Mouse (Mus musculus): ENCODE data around the gene Tspan9.

The Tspan9 gene

GRCm38 (mm10) chr6:128020053-128020452, 123.3 kb downstream of the Tspan9 start:
- no peak for DNase-seq (ENCODE audit: low read depth, low spot score)

- DNase-seq (ENCODE audit: low read depth, low spot score), result no peak
Observed at GRCm38 (mm10) chr6:128019119-128019518, 124.3 kb downstream of the Tspan9 start.

GRCm38 (mm10) chr6:128015304-128015703, 128.1 kb downstream of the Tspan9 start:
- no peak for DNase-seq (ENCODE audit: low read depth, low spot score)

GRCm38 (mm10) chr6:128011781-128012180, 131.6 kb downstream of the Tspan9 start:
- DNase-seq (ENCODE audit: low read depth, low spot score), result no peak

GRCm38 (mm10) chr6:128011071-128011477, 132.3 kb downstream of the Tspan9 start:
- no peak for DNase-seq (ENCODE audit: low read depth, low spot score)

GRCm38 (mm10) chr6:128010135-128010971, 133.0 kb downstream of the Tspan9 start:
- no peak for DNase-seq (ENCODE audit: low read depth, low spot score)

- DNase-seq (ENCODE audit: low read depth, low spot score), result no peak
Observed at GRCm38 (mm10) chr6:128007982-128008562, 135.3 kb downstream of the Tspan9 start.

GRCm38 (mm10) chr6:128007241-128007701, 136.1 kb downstream of the Tspan9 start:
- DNase-seq (ENCODE audit: low read depth, low spot score), result no peak

DNA sequence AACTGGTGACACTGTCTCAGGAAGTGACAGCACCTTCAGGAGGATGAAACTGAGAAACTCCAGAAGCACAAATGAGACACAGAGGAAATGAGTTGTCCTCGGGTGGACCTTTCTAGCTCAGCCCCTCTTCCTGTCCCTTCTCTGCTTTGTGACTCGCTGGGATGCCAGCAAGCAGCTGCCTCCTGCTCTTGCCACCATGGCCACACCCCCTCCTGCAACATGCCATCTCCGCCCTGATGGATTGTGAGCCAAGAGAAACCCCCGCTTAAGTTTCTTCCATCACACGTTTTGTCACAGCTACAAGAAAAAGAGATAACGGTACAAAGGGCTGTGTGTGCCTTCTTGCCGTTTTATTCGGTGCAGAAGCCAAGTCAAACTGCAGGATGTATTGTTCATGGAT, 137.2 kb downstream of the Tspan9 start:
- DNase-seq (ENCODE audit: low read depth, low spot score), result no peak

DNA sequence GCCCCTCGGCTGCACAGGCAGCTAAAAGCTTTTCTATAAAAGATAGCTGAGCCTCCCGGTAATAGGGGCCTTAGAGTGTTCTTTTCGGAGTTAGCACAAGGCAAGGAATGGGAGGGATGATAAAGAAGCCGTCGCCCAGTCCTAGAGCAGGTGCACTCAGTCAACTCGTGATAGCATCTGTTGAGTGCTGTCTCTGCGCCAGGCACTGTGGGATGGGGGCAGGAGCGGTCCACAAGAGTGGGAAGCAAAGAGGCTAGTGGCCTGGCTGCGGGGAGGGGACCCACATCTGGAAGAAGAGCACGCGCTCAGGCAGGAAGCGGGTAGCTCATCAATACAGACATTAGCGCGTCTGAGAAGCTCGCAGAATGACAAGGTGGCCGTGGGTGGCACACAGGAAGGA, 138.8 kb downstream of the Tspan9 start:
- DNase-seq (ENCODE audit: low read depth, low spot score), result no peak

DNA sequence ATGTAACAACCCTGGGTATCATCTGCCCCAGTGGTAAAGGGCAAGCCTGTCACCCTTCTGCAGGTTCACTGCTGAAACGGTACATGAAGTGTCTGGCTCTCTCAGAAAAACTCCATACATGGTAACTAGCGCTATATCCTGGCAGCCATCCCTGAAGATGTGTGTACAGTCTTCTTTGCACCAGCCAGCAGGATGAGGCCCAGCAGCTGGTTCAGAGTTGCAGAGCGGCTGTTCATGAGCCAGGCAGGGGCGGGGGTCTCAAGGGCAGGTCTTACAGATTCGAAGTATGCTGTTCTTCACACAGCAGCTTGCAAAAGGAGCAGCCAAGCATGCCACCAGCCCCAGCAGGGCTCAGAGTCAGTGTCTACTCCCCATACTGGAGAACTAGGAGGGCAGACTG, 139.9 kb downstream of the Tspan9 start:
- no peak for DNase-seq (ENCODE audit: low read depth, low spot score)

DNA sequence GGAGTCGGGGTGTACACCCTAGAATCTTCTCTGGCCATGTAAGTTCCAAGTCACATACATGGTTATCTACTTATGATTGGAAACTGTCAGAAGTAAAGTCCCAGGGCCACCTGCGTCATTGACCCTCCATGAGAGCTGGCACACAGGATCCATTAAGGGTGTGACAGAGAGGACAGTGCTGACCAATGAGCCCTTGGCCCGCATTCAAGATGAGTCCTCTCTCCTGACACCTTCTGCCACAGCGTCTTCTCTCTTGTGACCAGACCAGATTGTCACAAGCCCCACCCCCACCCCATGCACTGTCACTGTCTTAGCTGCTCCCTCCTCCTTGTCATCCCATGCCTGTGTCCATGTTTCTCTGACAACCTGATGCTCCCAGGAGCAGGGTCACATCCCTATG, 140.7 kb downstream of the Tspan9 start:
- no peak for DNase-seq (ENCODE audit: low read depth, low spot score)

GRCm38 (mm10) chr6:128002104-128002503, 141.3 kb downstream of the Tspan9 start:
- no peak for DNase-seq (ENCODE audit: low read depth, low spot score)

- no peak for DNase-seq (ENCODE audit: low read depth, low spot score)
Observed at GRCm38 (mm10) chr6:128001587-128001986, 141.8 kb downstream of the Tspan9 start.

DNA sequence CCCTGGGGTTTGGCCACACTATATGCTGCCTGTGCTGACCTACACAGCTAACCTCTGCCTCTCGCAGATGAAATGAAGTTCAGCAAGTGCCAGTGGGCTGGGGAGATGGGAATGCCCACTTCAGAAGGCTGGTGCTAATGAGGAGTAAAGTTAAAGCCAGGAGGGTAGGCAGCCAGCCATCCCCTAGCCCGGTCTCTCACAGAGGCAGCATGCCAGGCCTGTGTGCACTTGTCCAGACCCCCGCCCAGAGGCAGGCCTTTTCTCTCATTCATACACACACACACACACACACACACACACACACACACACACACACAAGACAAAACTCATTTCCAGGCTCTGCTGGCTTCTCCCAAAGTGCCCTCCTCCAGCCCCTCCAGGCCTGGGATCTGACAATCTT, 142.6 kb downstream of the Tspan9 start:
- DNase-seq (ENCODE audit: low read depth, low spot score), result no peak

GRCm38 (mm10) chr6:127999118-127999517, 144.3 kb downstream of the Tspan9 start:
- DNase-seq (ENCODE audit: low read depth, low spot score), result no peak

DNA sequence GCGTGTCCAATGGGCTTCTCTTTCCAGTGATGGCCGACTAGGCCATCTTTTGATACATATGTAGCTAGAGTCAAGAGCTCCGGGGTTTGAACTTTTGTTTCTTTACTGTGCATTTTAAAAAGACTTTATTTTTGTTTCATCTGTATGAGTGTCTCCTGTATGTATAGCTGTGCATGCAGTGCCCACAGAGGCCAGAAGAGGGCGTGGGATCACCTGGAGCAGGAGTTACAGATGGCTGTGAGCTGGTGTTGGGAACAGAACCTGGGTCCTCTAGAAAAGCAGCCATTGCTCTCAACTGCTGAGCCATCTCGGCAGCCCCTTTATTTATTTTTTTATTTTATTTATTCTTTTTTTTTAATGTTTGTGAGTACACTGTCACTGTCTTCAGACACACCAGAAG, 146.5 kb downstream of the Tspan9 start:
- DNase-seq (ENCODE audit: low read depth, low spot score), result no peak

DNA sequence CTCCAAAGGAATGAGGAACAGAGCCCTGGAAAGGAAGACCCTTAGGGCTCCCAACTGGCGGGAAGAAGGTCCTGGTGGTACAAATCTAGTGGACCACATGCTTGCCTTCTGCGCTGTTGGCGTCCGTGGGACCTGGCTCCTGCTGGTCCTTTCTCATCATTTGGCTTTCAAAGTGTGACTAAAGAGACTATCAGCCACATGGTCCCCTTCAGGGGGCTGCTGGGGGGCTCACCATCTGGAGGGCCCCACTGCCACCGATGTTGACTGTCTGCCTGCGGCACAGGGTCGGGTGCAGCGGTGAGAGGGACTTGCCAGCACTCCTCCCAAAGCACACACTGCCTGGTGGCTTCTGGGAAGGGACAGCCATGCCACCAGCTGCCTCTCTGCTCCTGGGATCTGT, 150.4 kb downstream of the Tspan9 start:
- DNase-seq (ENCODE audit: low read depth, low spot score), result no peak

- no peak for DNase-seq (ENCODE audit: low read depth, low spot score)
Observed at GRCm38 (mm10) chr6:127991509-127992176, 151.8 kb downstream of the Tspan9 start.

- DNase-seq (ENCODE audit: low read depth, low spot score), result no peak
Observed at GRCm38 (mm10) chr6:127989624-127990212, 153.7 kb downstream of the Tspan9 start.

- DNase-seq (ENCODE audit: low read depth, low spot score), result no peak
Observed at GRCm38 (mm10) chr6:127988944-127989494, 154.4 kb downstream of the Tspan9 start.

DNA sequence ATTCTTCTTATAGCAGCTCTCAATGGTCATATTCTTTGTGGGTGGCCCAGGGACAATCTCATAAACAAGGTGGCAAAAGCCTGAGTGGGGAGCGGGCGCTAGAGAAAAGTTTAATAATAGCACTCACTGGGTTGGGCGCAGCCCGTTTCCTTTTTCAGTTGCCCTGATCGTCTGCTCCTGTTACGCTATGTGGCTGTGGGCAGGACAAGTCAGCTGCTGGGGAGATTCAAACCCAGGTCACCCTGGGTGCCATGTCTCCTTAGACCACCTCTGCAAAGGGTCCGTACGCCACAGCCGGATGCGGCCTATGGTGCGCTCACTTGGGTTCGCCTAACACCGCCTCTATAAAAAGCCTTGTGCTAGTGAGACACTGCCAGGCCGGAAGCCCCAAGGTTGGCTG, 156.0 kb downstream of the Tspan9 start:
- DNase-seq (ENCODE audit: low read depth, low spot score), result no peak
